Mouse (Mus musculus): ENCODE data around the gene Pde4b.

GRCm38 (mm10) chr4:102533183-102534048 is 446.1 kb downstream of the Pde4b start:
- TF ChIP-seq POLR2A (IDR thresholded peaks at IDR 0.05; ENCODE audit: extremely low read depth, insufficient read depth, low read length) (no peak), CTCF (IDR thresholded peaks at IDR 0.05; ENCODE audit: extremely low read depth, insufficient read depth, low read length) (no peak)
